Comparison of ENCODE assay signal across 7 mouse cellular contexts in the genomic region with DNA sequence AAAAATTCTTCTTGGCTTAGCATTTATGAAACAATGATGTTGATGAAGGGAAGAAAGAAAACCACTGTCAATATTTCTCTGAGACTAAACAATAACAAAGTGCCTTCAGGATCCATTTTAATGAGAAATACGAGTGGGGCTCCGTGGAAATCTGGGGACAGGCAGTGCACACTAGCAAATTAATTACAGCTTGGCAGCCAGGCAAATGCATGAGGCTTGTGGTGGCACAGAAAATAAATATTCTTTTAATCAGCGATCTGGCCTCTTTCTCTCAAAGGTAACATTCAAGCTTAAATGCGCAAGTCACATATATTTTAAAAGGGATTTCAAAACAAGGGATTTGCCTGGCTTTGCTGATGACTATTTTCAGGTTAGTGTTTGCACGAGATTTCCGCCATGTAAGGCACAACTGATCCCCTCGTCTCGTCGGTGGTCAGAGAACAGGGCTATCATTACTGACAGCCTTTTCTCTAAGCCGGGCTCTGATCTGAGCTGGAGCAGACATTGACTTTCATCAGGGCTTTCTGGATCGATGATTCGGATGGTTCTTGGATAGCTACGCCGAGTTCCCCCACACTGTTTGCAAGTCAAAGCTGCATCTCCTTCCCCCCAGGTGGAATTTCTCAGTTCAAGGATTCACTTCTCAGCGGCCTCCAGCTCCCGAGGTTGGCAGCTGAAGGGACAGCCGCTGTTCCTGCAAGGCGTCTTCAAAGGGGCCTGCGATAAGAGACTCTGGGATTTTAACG.
DNase-seq lines count a peak whose midpoint lies in the region; ATAC-seq and TF ChIP-seq lines count a peak whose summit lies in the region.

No protein-coding gene starts in this region.

- peak overlapping the region; percentile 47 for H3K4me2 ChIP-seq in kidney, postnatal 0 days (ENCODE audit: low read length)
- H3K4me2 ChIP-seq in embryonic facial prominence, embryonic 11.5 days (ENCODE audit: low read depth, low read length): peak overlapping the region; percentile 38
- peak overlapping the region; percentile 49 for H3K4me2 ChIP-seq in hindbrain, embryonic 14.5 days (replicated peaks)
- H3K4me2 ChIP-seq in midbrain, embryonic 13.5 days (replicated peaks): peak overlapping the region; percentile 56

- H3K27me3 ChIP-seq in kidney, postnatal 0 days (ENCODE audit: insufficient read depth, low read length): no peaks in the 10 kb centered on the region
- H3K27me3 ChIP-seq in embryonic facial prominence, embryonic 11.5 days (ENCODE audit: control insufficient read depth, insufficient read depth, low read length): no peaks in the 10 kb centered on the region
- H3K27me3 ChIP-seq in hindbrain, embryonic 14.5 days (ENCODE audit: control insufficient read depth, insufficient read depth, low read length): no peaks in the 10 kb centered on the region
- H3K27me3 ChIP-seq in midbrain, embryonic 13.5 days: no peaks in the 10 kb centered on the region

- peak; percentile 4 for DNase-seq in kidney, postnatal 0 days (ENCODE audit: low spot score)
- DNase-seq in kidney, adult 18-20 months: no peak
- peak; percentile 27 for DNase-seq in embryonic facial prominence, embryonic 11.5 days (ENCODE audit: low spot score)
- peak; percentile 50 for DNase-seq in hindbrain, embryonic 14.5 days (ENCODE audit: low spot score)
- no peak for DNase-seq in gastrocnemius, adult 8-10 months (ENCODE audit: low spot score in 2 of 2)
- no peak for DNase-seq in thymus, postnatal 4 days

- peak overlapping the region; percentile 15; the same call in 1 of the 2 replicates for H3K4me3 ChIP-seq in kidney, postnatal 0 days (replicated peaks; ENCODE audit: low read depth, low read length)
- H3K4me3 ChIP-seq in embryonic facial prominence, embryonic 11.5 days (ENCODE audit: low read depth, low read length): peak overlapping the region; percentile 17; the same call in 1 of the 2 replicates
- H3K4me3 ChIP-seq in hindbrain, embryonic 14.5 days (replicated peaks; ENCODE audit: low read length): peak overlapping the region; percentile 15; the same call in 1 of the 2 replicates
- peak overlapping the region; percentile 30 for H3K4me3 ChIP-seq in midbrain, embryonic 13.5 days (replicated peaks)

- no peaks in the 10 kb centered on the region for H3K36me3 ChIP-seq in kidney, postnatal 0 days (ENCODE audit: insufficient read depth, low read length)
- H3K36me3 ChIP-seq in embryonic facial prominence, embryonic 11.5 days (replicated peaks; ENCODE audit: control insufficient read depth, insufficient read depth, low read depth, low read length): no peaks in the 10 kb centered on the region
- H3K36me3 ChIP-seq in hindbrain, embryonic 14.5 days (replicated peaks; ENCODE audit: control insufficient read depth, insufficient read depth): no peaks in the 10 kb centered on the region
- H3K36me3 ChIP-seq in midbrain, embryonic 13.5 days: no peaks in the 10 kb centered on the region

- 0 out of 2 replicates have a peak, but pooled peaks cover 7% of the 10 kb centered on the region for H3K4me1 ChIP-seq in kidney, postnatal 0 days (replicated peaks; ENCODE audit: insufficient read depth, low read length)
- no peaks in the 10 kb centered on the region for H3K4me1 ChIP-seq in embryonic facial prominence, embryonic 11.5 days (ENCODE audit: control insufficient read depth, insufficient read depth, low read length)
- H3K4me1 ChIP-seq in hindbrain, embryonic 14.5 days (replicated peaks; ENCODE audit: control insufficient read depth, insufficient read depth, low read length): peaks cover 20% of the 10 kb centered on the region
- peaks cover 34% of the 10 kb centered on the region for H3K4me1 ChIP-seq in midbrain, embryonic 13.5 days (replicated peaks)

- H3K27ac ChIP-seq in kidney, postnatal 0 days: no peak overlapping the region
- H3K27ac ChIP-seq in embryonic facial prominence, embryonic 11.5 days (replicated peaks; ENCODE audit: low read depth, low read length): no peak overlapping the region
- peak overlapping the region; percentile 66 for H3K27ac ChIP-seq in hindbrain, embryonic 14.5 days
- H3K27ac ChIP-seq in midbrain, embryonic 13.5 days: peak overlapping the region; percentile 86

- no peak for ATAC-seq in kidney, postnatal 0 days (replicated peaks; ENCODE audit: low FRiP score, low read depth)
- ATAC-seq in embryonic facial prominence, embryonic 11.5 days (replicated peaks; ENCODE audit: insufficient number of reproducible peaks, low FRiP score, low TSS enrichment, low read depth): no peak
- peak; percentile 51; the same call in 1 of the 2 replicates for ATAC-seq in hindbrain, embryonic 14.5 days (ENCODE audit: low FRiP score)
- peak; percentile 73 for ATAC-seq in midbrain, embryonic 13.5 days

- TF ChIP-seq CTCF in kidney, postnatal 0 days (IDR thresholded peaks at IDR 0.05; ENCODE audit: low read depth): no peak

- H3K9ac ChIP-seq in kidney, postnatal 0 days (ENCODE audit: low read depth, low read length): no peak overlapping the region
- H3K9ac ChIP-seq in embryonic facial prominence, embryonic 11.5 days (replicated peaks; ENCODE audit: low read length): peak overlapping the region; percentile 46
- peak overlapping the region; percentile 39 for H3K9ac ChIP-seq in hindbrain, embryonic 14.5 days
- H3K9ac ChIP-seq in midbrain, embryonic 13.5 days (replicated peaks): peak overlapping the region; percentile 23; the same call in 1 of the 2 replicates

- 14% methylated on average over 20 of the region's 20 CpGs for WGBS in kidney, postnatal 0 days
- 11% methylated on average over 20 of the region's 20 CpGs for WGBS in embryonic facial prominence, embryonic 11.5 days
- WGBS in hindbrain, embryonic 14.5 days: 11% methylated on average over 20 of the region's 20 CpGs
- 7% methylated on average over 20 of the region's 20 CpGs for WGBS in midbrain, embryonic 13.5 days

- H3K9me3 ChIP-seq in kidney, postnatal 0 days (replicated peaks; ENCODE audit: low read length): no peaks in the 10 kb centered on the region
- H3K9me3 ChIP-seq in embryonic facial prominence, embryonic 11.5 days (replicated peaks; ENCODE audit: control insufficient read depth, low read length): no peaks in the 10 kb centered on the region
- no peaks in the 10 kb centered on the region for H3K9me3 ChIP-seq in hindbrain, embryonic 14.5 days (ENCODE audit: control insufficient read depth, low read length)
- H3K9me3 ChIP-seq in midbrain, embryonic 13.5 days: no peaks in the 10 kb centered on the region

Comparison
In these comparisons a context has a peak if more than half of its experiments do, and no peak if none do; other contexts are left out.
1. DNase-seq: peak in kidney, postnatal 0 days (single experiment), embryonic facial prominence, embryonic 11.5 days (single experiment) and hindbrain, embryonic 14.5 days (single experiment); none in kidney, adult 18-20 months (single experiment), gastrocnemius, adult 8-10 months (0 of 2) and thymus, postnatal 4 days (single experiment).
2. ATAC-seq: peak in hindbrain, embryonic 14.5 days (single experiment) and midbrain, embryonic 13.5 days (single experiment); none in kidney, postnatal 0 days (single experiment) and embryonic facial prominence, embryonic 11.5 days (single experiment).
3. H3K27ac ChIP-seq: peak in hindbrain, embryonic 14.5 days (single experiment) and midbrain, embryonic 13.5 days (single experiment); none in kidney, postnatal 0 days (single experiment) and embryonic facial prominence, embryonic 11.5 days (single experiment).
4. Peak in every context shown above with its lines, with median percentiles within 50 percentile points of each other: H3K4me2 ChIP-seq and H3K4me3 ChIP-seq.